Mouse (Mus musculus) C2C12 (cell line): Measurements from ENCODE around the gene Adarb2. TPM values are rescaled to one million over a fixed set of nuclear protein-coding genes. Genes with fewer than 3 reads are reported as not detected.

Source experiments
- H3K27me3 ChIP-seq: one replicate; pipeline ENCODE4 v1.6.1; 2011; ENCODE audit not compliant: control insufficient read depth, insufficient read depth, insufficient read length
- H3K36me3 ChIP-seq: one replicate; pipeline ENCODE4 v1.6.1; 2011; ENCODE audit not compliant: control insufficient read depth, insufficient read depth
- H3K4me3 ChIP-seq: one replicate; pipeline ENCODE4 v1.5.1; 2011; ENCODE audit warnings: mild to moderate bottlenecking, control low read depth; ENCODE audit not compliant: poor library complexity, insufficient read depth, severe bottlenecking
- H3K79me2 ChIP-seq: one replicate; pipeline ENCODE4 v1.6.1; 2011; ENCODE audit not compliant: control insufficient read depth, insufficient read depth
- H3K79me3 ChIP-seq: one replicate; pipeline ENCODE4 v1.6.1; 2011; ENCODE audit warnings: low read depth, control low read depth
- H3ac ChIP-seq: one replicate; pipeline ENCODE3; 2011; ENCODE audit warnings: low read depth; ENCODE audit not compliant: control insufficient read depth, insufficient read length
- CEBPB ChIP-seq: IDR thresholded peaks from one replicate; pipeline ENCODE4 v1.6.1; 2011; ENCODE audit warnings: low read depth, mild to moderate bottlenecking, control low read depth, moderate library complexity
- CTCF ChIP-seq: IDR thresholded peaks from one replicate; pipeline ENCODE4 v1.5.1; 2011; ENCODE audit not compliant: control insufficient read depth, insufficient read depth, insufficient read length
- FOSL1 ChIP-seq: IDR thresholded peaks from one replicate; pipeline ENCODE4 v1.8.0; 2011; ENCODE audit warnings: mild to moderate bottlenecking, low read length; ENCODE audit not compliant: poor library complexity, insufficient read depth, severe bottlenecking
- MAX ChIP-seq: IDR thresholded peaks from one replicate; pipeline ENCODE4 v1.6.1; 2011; ENCODE audit warnings: mild to moderate bottlenecking, control low read depth
- MYOD1 ChIP-seq: IDR thresholded peaks from one replicate; pipeline ENCODE4 v1.6.1; 2011; ENCODE audit warnings: low read depth; ENCODE audit not compliant: control insufficient read depth, insufficient read length
- MYOG ChIP-seq: IDR thresholded peaks from one replicate; pipeline ENCODE4 v1.6.1; 2011; ENCODE audit not compliant: control insufficient read depth, insufficient read length; ENCODE audit errors: extremely low read depth
- USF1 ChIP-seq: IDR thresholded peaks from one replicate; pipeline ENCODE4 v1.6.1; 2011; ENCODE audit warnings: low read depth, mild to moderate bottlenecking, control low read depth, moderate library complexity
- polyA plus RNA-seq: library from polyadenylated mRNA; unstranded; fragments of >200 nt; fragmentation: generic; extraction: Trizol; gene quantifications from one replicate; pipeline ENCODE4 v1.2.1, GENCODE M21; 2012; ENCODE audit warnings: missing spikeins

Adarb2 gene
- polyA plus RNA-seq, 1 experiment = 0.01 TPM

- Histone ChIP-seq H3K79me3 (no peaks in the 10 kb centered on the region), H3K79me2 (no peaks in the 10 kb centered on the region), H3K27me3 (no peaks in the 10 kb centered on the region), H3ac (no peak overlapping the region), H3K4me3 (no peak overlapping the region), H3K36me3 (no peaks in the 10 kb centered on the region)
- TF ChIP-seq CEBPB (peak; percentile 54), MYOD1 (peak; percentile 96), MYOG (no peak)
Observed at GRCm38 (mm10) chr13:8400265-8401041, 197.8 kb downstream of the Adarb2 start.

- no peaks in the 10 kb centered on the region for H3K36me3 ChIP-seq
- no peaks in the 10 kb centered on the region for H3K79me3 ChIP-seq
- H3K4me3 ChIP-seq = no peak overlapping the region
- no peaks in the 10 kb centered on the region for H3K27me3 ChIP-seq
- no peak for TF ChIP-seq MAX
- TF ChIP-seq MYOD1 = no peak
- no peak for TF ChIP-seq MYOG
- no peak for TF ChIP-seq FOSL1
- no peak for TF ChIP-seq CEBPB
- TF ChIP-seq CTCF = no peak
- no peak for TF ChIP-seq USF1
- no peaks in the 10 kb centered on the region for H3K79me2 ChIP-seq
- H3ac ChIP-seq = no peak overlapping the region
Observed at GRCm38 (mm10) chr13:8402324-8402873, 199.7 kb downstream of the Adarb2 start.

- Histone ChIP-seq H3K4me3 (no peak overlapping the region), H3K79me3 (no peaks in the 10 kb centered on the region)
- no peak for TF ChIP-seq USF1
- peak; percentile 74 for TF ChIP-seq MYOD1
- TF ChIP-seq MAX = no peak
- no peak for TF ChIP-seq CEBPB
- no peak for TF ChIP-seq MYOG
- TF ChIP-seq FOSL1 = no peak
- no peak for TF ChIP-seq CTCF
Observed at GRCm38 (mm10) chr13:8406020-8406419, 203.4 kb downstream of the Adarb2 start.

DNA sequence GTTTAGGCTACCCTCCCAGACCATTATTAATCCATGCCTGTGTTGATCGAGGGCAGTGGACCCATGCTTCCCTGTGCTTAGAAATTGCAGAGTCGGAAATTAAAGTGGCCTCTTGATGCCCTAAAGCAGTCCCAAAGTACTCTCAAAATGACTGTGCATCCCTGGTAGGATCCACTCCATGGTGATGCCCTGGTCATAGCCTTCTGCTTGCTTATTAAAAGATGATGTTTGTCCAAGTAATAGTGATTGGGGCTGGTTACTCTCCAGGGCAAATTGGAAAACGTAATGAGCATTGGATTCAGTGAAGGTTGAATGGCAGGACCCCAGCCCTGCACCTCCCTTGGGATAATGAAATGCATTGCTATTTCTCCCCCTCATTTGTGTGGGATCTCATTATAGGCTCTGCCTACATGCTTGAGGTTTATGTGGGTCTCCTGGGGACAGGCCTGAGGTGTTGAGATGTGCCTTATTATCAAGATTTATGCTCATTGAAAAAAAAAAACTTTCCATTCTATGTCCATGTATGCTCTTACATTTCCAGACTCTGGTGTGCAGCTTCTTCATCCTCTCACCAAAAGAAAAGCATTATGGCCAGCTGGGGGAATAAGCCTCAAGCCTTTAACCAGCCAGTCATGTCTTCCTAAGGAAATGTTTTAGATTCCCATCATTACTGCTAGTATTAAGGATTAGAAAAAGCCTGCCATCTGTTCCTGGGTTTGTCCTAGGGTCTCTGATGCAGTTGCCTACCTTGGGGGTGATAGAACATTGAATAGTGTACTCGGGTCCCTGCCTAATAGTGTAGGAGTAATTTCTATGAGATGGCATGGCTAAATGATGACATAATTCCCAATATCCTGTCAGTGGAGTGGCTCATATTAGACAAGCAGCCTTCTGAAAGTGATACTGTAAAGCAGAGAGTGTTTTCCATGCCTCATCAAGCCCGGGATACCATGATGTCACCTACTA lies 208.0 kb downstream of the Adarb2 start:
- H3K4me3 ChIP-seq = no peak overlapping the region
- H3K27me3 ChIP-seq = no peaks in the 10 kb centered on the region
- no peaks in the 10 kb centered on the region for H3K79me3 ChIP-seq
- H3K79me2 ChIP-seq = no peaks in the 10 kb centered on the region
- no peak overlapping the region for H3ac ChIP-seq
- no peaks in the 10 kb centered on the region for H3K36me3 ChIP-seq
- TF ChIP-seq CTCF = no peak
- TF ChIP-seq MYOD1 = no peak
- TF ChIP-seq USF1 = no peak
- TF ChIP-seq FOSL1 = no peak
- no peak for TF ChIP-seq MYOG
- no peak for TF ChIP-seq CEBPB
- TF ChIP-seq MAX = no peak

More at GRCm38 (mm10) chr13:8406020-8406419, 203.4 kb downstream of the Adarb2 start:
- no peaks in the 10 kb centered on the region for H3K79me2 ChIP-seq
- no peaks in the 10 kb centered on the region for H3K36me3 ChIP-seq
- no peaks in the 10 kb centered on the region for H3K27me3 ChIP-seq
- H3ac ChIP-seq = no peak overlapping the region

GRCm38 (mm10) chr13:8424019-8424719 lies 221.5 kb downstream of the Adarb2 start:
- Histone ChIP-seq H3ac (no peak overlapping the region), H3K27me3 (no peaks in the 10 kb centered on the region), H3K4me3 (no peak overlapping the region), H3K36me3 (no peaks in the 10 kb centered on the region), H3K79me3 (no peaks in the 10 kb centered on the region), H3K79me2 (no peaks in the 10 kb centered on the region)
- no peak for TF ChIP-seq FOSL1
